Mouse (Mus musculus) spleen, postnatal 14 days (tissue): Measurements from ENCODE around the gene Gm49333.
"Not testable (repeated sequence)": the region's sequence is repeated elsewhere in the genome, so short reads cannot be mapped to it uniquely, and the experiment has no call there.

Experiments used
- DNase-seq, 2 experiments: peaks; one replicate each; pipeline ENCODE4 v3.0.0; 2021 to 2022; ENCODE audit warnings: low spot score in 2 of 2

Gene Gm49333

DNA sequence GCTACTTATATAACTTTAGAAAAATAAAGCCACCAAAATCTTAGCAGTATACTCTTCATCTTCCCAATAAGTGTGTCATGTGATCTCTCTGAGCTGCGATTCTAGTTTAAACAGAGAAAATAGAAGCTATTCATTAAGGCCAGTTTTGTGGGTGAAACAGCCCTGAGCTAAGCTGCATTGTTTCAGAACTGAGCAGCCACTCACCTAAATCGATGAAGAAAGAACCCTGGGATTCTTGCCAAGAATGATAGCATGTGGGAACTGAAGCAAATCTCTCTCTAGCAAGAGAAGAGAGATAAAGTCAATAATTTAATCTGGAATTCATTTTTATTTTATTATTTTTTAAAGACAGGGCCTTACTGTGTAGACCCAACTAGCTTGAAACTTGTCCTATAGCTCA lies 11.8 kb downstream of the Gm49333 start:
- no peak for DNase-seq

DNA sequence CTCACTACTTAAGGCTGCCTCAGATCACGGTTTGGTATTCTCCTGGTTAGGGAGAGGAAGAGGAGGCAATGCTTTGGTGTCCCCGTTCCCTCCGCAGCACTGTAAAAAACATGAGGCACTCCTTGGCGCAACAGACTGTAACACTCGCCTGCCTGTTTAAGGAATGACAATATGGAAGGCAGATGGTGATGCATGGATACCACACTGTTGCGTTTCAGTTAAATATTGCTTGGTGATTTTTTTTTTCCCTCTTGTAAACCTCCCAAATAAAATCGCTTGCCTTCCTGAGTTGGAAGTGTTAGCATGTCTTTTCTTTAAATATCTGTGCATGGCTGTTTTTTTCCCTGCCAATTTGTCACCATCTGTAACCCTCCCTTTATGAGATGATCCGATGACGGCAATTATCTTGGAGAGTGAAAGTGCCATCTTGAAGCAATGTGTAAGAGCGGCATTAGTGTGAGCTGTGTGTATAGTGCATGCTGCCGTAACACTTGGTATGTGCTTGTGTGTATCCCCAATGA lies 17.5 kb downstream of the Gm49333 start:
- DNase-seq = no peak

DNA sequence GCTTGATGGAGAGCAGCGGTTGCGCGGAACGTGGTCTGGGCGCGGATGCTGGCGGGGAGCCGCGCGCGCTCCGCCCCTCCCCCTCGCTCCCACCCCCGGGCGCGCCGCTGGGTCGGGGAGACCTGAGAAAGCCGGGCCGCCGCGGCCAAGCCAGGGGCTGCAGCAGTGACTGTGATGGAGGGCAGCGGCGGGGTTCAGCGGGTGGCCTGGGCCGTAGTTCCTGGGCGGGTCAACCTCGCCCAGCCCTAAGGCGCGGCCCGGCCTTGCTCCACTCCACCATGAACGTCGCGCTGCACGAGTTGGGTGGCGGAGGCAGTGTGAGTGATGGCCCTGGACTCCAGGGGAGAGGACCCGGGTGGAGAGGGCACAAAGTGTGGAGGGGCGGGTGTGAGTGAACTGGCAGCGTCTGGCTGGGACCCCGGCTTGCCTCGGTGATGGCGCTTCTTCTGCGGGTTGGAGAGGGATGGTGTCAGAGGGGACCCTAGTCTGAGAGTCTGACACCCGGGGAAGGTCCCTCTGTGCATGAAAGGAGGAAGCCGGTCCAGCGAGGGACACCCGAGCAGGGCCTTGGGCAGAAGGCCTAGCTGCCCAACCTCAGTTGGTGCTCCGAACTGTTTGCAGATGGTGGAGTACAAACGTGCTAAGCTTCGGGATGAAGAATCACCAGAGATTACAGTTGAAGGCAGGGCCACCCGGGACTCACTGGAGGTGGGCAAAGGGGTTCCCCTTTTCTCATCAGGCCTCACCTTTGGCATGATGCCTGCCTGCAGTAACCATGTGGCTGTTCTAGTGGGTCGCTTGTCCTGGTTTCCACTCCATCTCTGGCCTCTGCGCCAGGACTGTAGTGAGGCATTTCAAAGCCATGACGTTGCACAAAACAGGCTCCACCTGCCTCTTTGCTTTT lies 18.6 kb downstream of the Gm49333 start, which contains the start of gene Ece2:
TSS of gene Ece2 (plus strand) at position 98 of the 904 bp plus-strand sequence.
- DNase-seq = no peak

DNA sequence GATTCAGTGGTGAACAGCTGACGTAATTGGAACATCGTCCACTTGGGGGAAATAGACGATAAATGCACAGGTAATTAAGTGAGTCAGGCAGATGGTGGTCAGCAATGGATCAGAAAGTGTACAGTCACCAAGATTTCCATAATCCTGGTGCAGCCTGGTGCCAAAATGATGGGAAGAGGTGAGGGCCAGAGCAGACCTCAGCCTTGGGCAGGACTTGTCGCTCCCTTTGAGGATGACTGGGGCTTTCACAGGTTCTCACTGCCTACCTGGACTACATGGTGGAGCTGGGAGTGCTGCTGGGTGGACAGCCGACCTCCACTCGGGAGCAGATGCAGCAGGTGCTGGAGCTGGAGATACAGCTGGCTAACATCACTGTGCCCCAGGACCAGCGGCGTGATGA lies 26.0 kb downstream of the Gm49333 start:
- no peak for DNase-seq

DNA sequence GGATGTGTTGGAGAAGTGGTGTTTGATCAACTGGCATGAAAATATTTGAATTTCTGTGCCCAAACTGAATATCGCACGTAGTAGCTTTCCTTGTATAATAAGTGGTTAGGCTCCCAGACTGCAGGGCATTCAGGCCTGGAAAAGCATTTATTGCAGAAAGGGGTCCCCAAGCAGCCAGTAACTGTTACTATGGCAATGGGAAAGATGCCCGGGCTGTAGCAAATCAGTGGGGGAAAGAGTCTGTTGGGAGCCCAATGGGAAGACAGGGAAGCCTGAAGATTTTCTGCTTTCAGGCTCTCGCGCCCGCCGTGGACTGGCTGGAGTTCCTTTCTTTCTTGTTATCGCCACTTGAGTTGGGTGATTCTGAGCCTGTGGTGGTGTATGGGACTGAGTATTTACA lies 27.0 kb downstream of the Gm49333 start:
- DNase-seq = no peak

DNA sequence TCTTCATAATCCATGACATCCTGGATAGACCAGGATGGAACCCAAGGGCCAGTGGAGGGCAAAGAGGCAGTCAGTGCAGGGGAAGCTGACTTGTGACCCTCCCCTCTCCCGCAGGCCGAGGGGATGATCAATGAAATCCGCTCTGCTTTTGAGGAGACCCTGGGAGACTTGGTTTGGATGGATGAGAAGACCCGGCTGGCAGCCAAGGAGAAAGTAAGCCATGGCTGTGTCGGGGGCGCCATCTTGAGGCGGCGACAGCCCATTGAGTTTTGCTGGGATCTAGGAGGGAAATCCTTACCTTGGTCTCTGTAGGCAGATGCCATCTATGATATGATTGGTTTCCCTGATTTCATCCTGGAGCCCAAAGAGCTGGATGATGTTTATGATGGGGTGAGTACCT lies 30.8 kb downstream of the Gm49333 start:
- DNase-seq = peak in 1 of 2 experiments; percentile 35

DNA sequence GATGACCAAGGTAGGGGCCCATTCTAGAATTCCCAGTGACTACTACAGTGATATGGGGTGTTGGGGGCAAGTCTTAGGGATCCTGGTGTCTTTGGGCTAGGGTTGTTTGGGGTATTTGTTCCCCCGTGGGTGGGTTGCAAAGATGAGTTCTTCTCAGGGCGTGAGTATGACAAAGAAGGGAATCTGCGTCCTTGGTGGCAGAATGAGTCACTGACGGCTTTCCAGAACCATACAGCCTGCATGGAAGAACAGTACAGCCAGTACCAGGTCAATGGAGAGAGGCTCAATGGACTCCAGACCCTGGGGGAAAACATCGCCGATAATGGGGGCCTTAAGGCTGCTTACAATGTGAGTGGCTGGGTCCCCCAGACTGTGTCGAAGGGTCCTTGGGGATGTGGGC lies 32.5 kb downstream of the Gm49333 start:
- DNase-seq = no peak

DNA sequence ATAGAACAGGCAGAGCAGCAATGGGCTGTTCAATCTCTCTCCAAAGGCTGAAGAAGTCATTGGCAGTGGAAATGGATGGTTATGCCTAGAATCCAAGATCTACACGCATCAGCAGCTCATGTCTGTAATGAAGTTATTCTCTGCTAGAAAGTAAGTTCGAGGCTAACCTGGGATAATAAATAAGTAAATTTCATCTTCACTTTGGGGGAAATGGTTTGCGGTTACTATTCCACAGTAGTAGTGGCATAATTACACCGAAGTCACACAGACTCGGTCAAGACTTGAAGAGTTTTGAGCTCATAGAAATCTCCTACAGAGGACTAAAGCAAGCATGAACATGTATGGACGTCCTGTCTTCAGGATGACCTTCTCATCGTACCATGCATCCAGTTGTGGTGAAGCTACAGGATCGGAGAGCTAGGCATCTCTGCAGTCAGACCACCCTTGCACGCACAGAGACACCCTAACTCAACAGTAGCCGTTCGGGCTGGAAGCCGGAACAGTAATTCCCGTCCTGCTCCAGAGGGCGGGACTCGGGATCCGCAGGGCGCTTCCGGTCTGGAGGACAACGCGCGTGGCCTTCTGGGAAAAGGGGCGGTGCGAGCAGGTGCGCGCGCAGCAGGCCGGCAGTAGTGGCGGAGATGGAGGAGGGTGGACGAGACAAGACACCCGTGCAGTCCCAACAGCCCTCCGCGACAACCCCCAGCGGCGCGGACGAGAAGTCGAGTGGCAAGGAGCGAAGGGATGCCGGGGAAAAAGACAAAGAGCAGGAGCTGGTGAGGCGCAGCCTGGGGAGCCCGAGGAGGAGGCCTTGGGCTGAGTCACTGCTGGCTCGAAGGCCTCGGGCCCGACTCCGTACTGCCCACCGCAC lies 39.9 kb downstream of the Gm49333 start, which contains the start of gene Psmd2:
TSS of gene Psmd2 (plus strand) at position 577 of the 871 bp plus-strand sequence.
- DNase-seq = peak; percentile 94 to 97

DNA sequence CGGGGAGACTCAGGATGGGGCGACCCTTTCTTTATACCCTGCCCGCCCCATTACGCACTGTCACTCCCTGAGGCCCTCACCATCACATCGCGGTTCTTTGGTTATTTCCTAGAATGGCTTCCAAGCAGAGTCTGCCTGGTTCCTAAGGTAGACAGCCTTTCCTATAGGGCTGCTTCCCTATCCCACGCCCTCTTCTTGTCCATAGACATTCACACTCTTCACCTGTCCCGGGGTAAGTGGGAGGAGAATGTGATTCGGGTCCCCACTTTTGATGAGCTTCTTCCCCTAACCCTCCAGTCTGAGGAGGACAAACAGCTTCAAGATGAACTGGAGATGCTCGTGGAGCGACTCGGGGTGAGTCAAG lies 40.5 kb downstream of the Gm49333 start:
- DNase-seq = no peak

DNA sequence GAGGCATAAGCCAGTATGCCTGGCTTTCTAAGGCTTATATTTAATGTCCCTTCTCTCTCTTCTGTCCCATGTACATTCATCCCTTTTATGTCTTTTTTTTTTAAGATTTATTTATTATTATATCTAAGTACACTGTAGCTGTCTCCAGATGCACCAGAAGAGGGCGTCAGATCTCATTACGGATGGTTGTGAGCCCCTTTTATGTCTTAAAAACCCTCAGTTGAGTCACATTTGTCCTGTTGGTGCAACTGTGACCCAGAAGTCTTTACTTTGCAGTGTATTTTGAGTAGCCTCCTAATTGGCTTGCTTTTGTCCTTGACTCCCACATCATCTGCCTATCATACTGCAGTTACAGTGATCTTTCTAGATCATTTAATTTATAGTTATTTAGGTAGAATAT lies 41.9 kb downstream of the Gm49333 start:
- no peak for DNase-seq

DNA sequence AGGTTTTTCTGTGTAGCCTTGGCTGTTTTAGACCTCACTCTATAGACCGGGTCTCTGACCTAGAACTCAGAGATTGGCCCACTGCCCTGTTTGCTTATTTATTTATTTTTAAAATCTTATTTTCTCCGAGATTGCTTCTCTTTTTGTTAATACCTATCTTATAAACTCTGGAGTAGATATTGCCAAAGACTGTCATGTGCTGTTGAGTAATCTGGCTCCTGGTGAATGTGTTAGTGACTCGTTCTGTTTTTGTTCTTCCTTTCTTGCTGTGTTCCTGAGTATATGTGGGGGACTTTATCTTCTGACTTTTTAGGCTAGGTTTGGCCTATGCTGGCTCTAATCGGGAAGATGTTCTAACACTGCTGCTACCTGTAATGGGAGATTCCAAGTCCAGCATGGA lies 46.3 kb downstream of the Gm49333 start:
- no peak for DNase-seq

DNA sequence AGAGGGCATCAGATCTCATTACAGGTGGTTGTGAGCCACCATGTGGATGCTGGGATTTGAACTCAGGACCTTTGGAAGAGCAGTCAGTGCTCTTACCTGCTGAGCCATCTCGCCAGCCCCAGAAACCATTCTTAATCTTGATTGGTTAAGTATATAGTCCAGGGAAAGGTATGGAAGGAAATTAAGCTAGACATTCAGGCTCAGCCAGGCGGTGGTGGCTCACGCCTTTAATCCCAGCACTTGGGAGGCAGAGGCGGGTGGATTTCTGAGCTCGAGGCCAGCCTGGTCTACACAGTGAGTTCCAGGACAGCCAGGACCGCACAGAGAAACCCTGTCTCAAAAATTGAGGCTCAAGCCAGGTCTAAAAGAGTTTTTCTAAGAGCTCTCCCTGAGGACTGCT lies 56.6 kb downstream of the Gm49333 start, which contains the start of gene Eif4g1:
TSS of gene Eif4g1 (plus strand) at position 301 of the 400 bp plus-strand sequence.
- DNase-seq = not testable (repeated sequence)

DNA sequence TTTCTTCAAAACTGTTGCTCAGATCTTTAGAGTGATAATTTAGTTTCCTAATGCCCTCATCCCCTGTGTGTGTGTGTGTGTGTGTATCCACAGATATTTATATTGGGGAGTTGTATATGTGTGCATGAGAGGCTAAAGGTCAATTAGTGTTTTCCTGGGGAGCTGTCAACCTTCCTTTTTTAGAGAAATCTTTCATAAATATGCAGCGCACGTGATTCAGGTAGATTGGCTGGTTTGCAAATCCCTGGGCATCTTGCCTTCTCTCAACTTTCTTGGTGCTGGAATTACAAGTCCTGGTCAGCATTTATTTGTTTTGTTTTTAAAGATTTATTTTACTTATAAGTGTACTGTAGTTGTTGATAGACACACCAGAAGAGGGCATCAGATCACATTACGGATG lies 58.9 kb downstream of the Gm49333 start:
- DNase-seq = no peak

DNA sequence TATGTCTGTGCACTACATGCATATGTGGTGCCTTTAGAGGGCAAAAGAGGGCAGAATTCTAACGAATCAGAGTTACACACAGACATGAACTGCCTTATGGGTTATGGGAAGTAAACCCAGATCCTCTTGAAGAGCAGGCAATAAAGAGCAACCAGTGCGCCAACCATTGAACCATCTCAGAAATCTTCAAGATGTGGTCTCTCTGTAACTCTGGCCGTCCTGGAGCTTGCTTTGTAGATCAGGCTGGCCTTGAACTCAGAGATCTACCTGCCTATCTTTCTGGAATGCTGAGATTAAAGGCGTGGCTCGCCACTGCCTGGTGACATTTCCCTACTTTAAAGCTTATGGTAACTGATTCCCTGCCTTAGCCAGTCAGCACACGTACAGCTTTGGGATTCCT lies 60.5 kb downstream of the Gm49333 start:
- no peak for DNase-seq

DNA sequence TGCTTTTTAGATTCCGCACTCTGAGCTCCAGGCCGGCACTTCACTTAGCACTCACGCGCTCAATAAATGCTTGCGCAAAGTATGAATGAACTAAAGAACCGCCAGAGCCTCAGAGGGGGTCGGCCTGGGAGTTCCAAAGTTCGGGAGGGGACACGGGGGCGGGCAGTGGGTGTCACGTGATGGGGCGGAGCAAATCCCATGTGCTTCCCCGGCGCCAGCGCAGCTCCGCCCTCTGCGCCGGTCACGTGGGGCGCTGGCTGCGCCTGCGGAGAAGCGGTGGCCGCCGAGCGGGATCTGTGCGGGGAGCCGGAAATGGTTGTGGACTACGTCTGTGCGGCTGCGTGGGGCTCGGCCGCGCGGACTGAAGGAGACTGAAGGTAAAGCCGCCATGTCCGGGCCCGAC lies 61.1 kb downstream of the Gm49333 start:
- peak; percentile 85 to 90 for DNase-seq

DNA sequence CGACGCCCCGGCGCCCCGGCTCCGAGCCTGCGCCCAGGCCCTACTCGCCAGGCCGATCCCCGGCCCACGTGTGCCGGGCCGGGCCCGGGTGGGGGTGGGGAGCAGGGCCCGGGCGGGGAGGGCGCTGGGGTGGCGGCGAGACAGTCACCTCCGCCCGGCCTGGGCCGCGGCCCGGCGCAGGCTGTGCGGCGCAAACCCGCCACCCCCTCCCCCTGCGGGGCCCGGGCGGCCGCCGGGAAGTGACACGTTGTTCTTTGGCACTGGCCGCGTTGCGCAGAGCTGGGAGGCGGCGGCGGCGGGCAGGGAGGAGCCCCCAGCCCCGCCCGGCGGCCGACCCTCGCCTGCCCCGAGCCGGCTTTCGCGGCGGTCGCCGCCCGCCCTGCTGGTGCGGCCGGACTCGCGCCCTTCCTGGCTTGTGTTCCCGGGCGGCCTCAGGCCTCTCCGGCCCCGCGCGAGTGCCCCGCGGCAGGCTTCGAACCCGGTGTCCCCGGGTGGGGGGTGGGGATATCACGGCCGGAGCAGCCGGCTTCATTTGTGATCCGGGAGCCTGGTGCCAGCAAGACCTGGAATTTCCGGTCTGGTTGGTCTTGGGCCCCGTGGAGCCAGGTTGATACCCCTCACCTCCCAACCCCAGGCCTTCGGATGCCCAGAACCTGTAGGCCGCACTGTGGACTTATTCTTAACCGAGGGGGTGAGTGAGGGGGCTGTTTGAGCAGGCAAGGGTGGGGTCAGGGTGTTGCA lies 61.7 kb downstream of the Gm49333 start:
- peak; percentile 20 to 35 for DNase-seq

DNA sequence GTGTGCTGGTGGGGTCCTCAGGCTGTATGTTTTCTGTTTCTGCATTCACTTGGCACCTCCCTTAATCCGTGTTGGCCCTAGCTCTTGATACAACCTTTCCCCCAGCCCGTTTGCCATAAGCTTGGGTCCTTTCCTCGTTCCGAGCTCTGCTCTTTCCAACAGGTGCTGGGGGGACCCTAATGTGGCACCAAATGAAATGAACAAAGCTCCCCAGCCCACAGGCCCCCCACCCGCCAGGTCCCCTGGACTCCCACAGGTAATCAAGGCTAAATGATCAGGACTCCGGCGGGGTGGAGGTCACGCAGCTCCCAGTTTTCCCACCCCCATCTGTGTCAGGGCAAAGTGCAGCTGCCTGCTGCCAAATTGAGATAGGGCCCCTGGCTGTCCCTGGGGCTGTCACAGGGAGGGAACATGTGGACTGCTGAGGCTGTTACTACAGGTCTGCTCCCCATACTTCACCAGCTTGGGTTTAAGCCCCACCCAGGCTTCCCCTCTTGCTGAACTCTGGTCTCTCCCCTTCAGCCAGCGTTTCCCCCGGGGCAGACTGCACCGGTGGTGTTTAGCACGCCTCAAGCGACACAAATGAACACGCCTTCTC lies 62.4 kb downstream of the Gm49333 start:
- peak; percentile 22 to 29 for DNase-seq

DNA sequence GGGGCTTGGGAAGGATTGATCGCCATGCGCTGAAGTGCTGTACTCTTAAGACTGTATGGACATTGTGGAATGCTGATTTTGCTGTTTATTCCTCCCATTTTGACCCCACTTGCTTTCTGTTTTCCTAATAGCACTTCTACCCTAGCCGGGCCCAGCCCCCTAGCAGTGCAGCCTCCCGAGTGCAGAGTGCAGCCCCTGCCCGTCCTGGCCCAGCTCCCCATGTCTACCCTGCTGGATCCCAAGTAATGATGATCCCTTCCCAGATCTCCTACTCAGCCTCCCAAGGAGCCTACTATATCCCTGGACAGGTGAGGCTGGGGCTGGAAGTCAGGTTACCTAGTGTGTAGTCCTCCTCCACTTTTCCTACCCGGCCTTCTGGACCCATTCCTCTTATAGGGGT lies 63.8 kb downstream of the Gm49333 start:
- DNase-seq = no peak

DNA sequence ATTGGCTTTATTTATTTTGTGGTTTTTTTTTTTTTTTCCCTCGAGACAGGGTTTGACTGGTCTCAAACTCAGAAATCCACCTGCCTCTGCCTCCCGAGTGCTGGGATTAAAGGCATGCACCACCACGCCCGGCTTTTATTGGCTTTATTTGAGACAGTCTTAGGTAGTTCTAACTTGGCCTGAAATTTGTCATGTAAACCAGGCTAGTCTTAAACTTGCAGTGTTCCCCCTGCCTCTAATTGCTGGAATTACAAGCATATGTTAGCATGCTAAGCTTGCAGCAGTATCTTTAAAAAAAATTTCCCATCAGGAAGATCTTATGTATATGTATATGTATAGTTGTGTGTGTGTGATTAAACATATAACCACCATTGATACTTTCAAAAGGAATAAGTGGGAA lies 65.3 kb downstream of the Gm49333 start:
- no peak for DNase-seq

DNA sequence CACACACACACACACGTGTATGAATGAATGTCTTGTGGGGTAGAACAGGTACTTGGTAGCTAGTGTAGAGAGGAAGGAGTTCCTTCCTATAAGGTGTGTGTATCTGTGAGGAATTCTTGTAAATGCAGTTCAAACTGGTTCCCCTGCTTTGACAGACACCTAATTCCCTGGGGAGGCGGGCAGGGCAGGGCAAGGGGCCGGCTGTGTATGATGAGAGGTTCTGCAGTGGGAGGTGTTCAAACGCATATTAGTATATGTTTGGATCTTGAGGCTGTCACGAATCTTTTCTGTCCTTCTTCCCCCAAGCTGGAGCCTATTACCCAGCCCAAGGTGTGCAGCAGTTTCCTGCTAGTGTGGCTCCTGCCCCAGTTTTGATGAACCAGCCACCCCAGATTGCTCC lies 66.0 kb downstream of the Gm49333 start:
- DNase-seq = no peak
